Mouse (Mus musculus): ENCODE data around the gene Chadl. TPM values are rescaled to one million over a fixed set of nuclear protein-coding genes. Genes with fewer than 3 reads are reported as not detected.

Gene Chadl
- polyA plus RNA-seq, 1 experiment from 2014 or later: 1.4 TPM

GRCm38 (mm10) chr15:81700161-81700560 is 3.1 kb upstream of the Chadl start:
- Histone ChIP-seq H3K4me3 (no peak overlapping the region), H3K27ac (no peak overlapping the region), H3K27me3 (peaks cover 23% of the 10 kb centered on the region), H3K36me3 (peaks cover 14% of the 10 kb centered on the region), H3K4me1 (replicated peaks) (no peaks in the 10 kb centered on the region), H3K9me3 (replicated peaks) (no peaks in the 10 kb centered on the region), H3K9ac (no peak overlapping the region), H3K4me2 (no peak overlapping the region)
- WGBS: 63% methylated on average over 2 of the region's 2 CpGs
- ATAC-seq (replicated peaks; ENCODE audit: insufficient number of reproducible peaks, insufficient read depth, low FRiP score, low read depth): no peak

GRCm38 (mm10) chr15:81698532-81698931 is 1.4 kb upstream of the Chadl start:
- Histone ChIP-seq H3K9me3 (replicated peaks) (no peaks in the 10 kb centered on the region), H3K36me3 (no peaks in the 10 kb centered on the region; the same call in 1 of the 2 replicates), H3K27ac (no peak overlapping the region), H3K4me1 (replicated peaks) (peaks cover 14% of the 10 kb centered on the region), H3K4me2 (no peak overlapping the region), H3K27me3 (peaks cover 35% of the 10 kb centered on the region), H3K9ac (no peak overlapping the region), H3K4me3 (no peak overlapping the region)
- WGBS: 65% methylated on average over 2 of the region's 2 CpGs
- no peak for ATAC-seq (replicated peaks; ENCODE audit: insufficient number of reproducible peaks, insufficient read depth, low FRiP score, low read depth)

GRCm38 (mm10) chr15:81697847-81698246 is 760 bp upstream of the Chadl start:
- Histone ChIP-seq H3K4me1 (replicated peaks) (peaks cover 18% of the 10 kb centered on the region), H3K4me3 (no peak overlapping the region), H3K4me2 (no peak overlapping the region), H3K27me3 (peaks cover 42% of the 10 kb centered on the region), H3K9me3 (replicated peaks) (no peaks in the 10 kb centered on the region), H3K9ac (no peak overlapping the region), H3K27ac (no peak overlapping the region), H3K36me3 (no peaks in the 10 kb centered on the region)
- ATAC-seq (replicated peaks; ENCODE audit: insufficient number of reproducible peaks, insufficient read depth, low FRiP score, low read depth): no peak
- 45% methylated on average over 3 of the region's 3 CpGs for WGBS

GRCm38 (mm10) chr15:81694891-81695290 is 2.2 kb downstream of the Chadl start:
- H3K4me3 ChIP-seq: peak overlapping the region; percentile 65
- no peaks in the 10 kb centered on the region for H3K36me3 ChIP-seq
- peak overlapping the region; percentile 67 for H3K9ac ChIP-seq
- H3K27me3 ChIP-seq: peaks cover 56% of the 10 kb centered on the region
- no peak for ATAC-seq (replicated peaks; ENCODE audit: insufficient number of reproducible peaks, insufficient read depth, low FRiP score, low read depth)
- peak overlapping the region; percentile 99 for H3K4me2 ChIP-seq
- H3K27ac ChIP-seq: no peak overlapping the region
- no peaks in the 10 kb centered on the region for H3K9me3 ChIP-seq (replicated peaks)
- peaks cover 18% of the 10 kb centered on the region for H3K4me1 ChIP-seq (replicated peaks)
- WGBS: 27% methylated on average over 19 of the region's 19 CpGs

- Histone ChIP-seq H3K36me3 (no peaks in the 10 kb centered on the region), H3K4me1 (replicated peaks) (peaks cover 18% of the 10 kb centered on the region), H3K9me3 (replicated peaks) (no peaks in the 10 kb centered on the region), H3K4me2 (peak overlapping the region; percentile 99), H3K9ac (peak overlapping the region; percentile 67), H3K27ac (no peak overlapping the region), H3K4me3 (peak overlapping the region; percentile 65), H3K27me3 (peaks cover 56% of the 10 kb centered on the region)
- peak; percentile 85 for ATAC-seq (replicated peaks; ENCODE audit: insufficient number of reproducible peaks, insufficient read depth, low FRiP score, low read depth)
- WGBS: under 1% methylated on average over 81 of the region's 107 CpGs
Observed at GRCm38 (mm10) chr15:81693967-81694881, 2.9 kb downstream of the Chadl start.

GRCm38 (mm10) chr15:81693366-81693966 is 3.6 kb downstream of the Chadl start:
- peaks cover 18% of the 10 kb centered on the region for H3K4me1 ChIP-seq (replicated peaks)
- H3K27ac ChIP-seq: no peak overlapping the region
- H3K4me2 ChIP-seq: peak overlapping the region; percentile 99
- WGBS: 5% methylated on average over 41 of the region's 41 CpGs
- H3K27me3 ChIP-seq: peaks cover 56% of the 10 kb centered on the region
- H3K9me3 ChIP-seq (replicated peaks): no peaks in the 10 kb centered on the region
- peak overlapping the region; percentile 65 for H3K4me3 ChIP-seq
- no peak for ATAC-seq (replicated peaks; ENCODE audit: insufficient number of reproducible peaks, insufficient read depth, low FRiP score, low read depth)
- peak overlapping the region; percentile 67 for H3K9ac ChIP-seq
- H3K36me3 ChIP-seq: no peaks in the 10 kb centered on the region

GRCm38 (mm10) chr15:81680301-81680805 is 16.7 kb downstream of the Chadl start:
- 94% methylated on average over 4 of the region's 4 CpGs for WGBS
- no peaks in the 10 kb centered on the region for H3K27me3 ChIP-seq
- H3K4me3 ChIP-seq: no peak overlapping the region
- no peak for ATAC-seq (replicated peaks; ENCODE audit: insufficient number of reproducible peaks, insufficient read depth, low FRiP score, low read depth)
- H3K4me2 ChIP-seq: no peak overlapping the region
- peaks cover 40% of the 10 kb centered on the region; the same call in 1 of the 2 replicates for H3K36me3 ChIP-seq
- H3K4me1 ChIP-seq (replicated peaks): no peaks in the 10 kb centered on the region
- H3K9me3 ChIP-seq (replicated peaks): no peaks in the 10 kb centered on the region
- H3K9ac ChIP-seq: no peak overlapping the region
- H3K27ac ChIP-seq: no peak overlapping the region

- Histone ChIP-seq H3K27ac (no peak overlapping the region), H3K9me3 (replicated peaks) (no peaks in the 10 kb centered on the region), H3K4me3 (no peak overlapping the region), H3K4me1 (replicated peaks) (no peaks in the 10 kb centered on the region), H3K27me3 (no peaks in the 10 kb centered on the region), H3K9ac (no peak overlapping the region), H3K4me2 (no peak overlapping the region), H3K36me3 (peaks cover 15% of the 10 kb centered on the region)
- peak; percentile 55; the same call in 1 of the 2 replicates for ATAC-seq (replicated peaks; ENCODE audit: insufficient number of reproducible peaks, insufficient read depth, low FRiP score, low read depth)
- 53% methylated on average over 3 of the region's 3 CpGs for WGBS
Observed at GRCm38 (mm10) chr15:81676637-81677036, 20.4 kb downstream of the Chadl start.

GRCm38 (mm10) chr15:81670231-81670640 is 26.9 kb downstream of the Chadl start:
- no peak for ATAC-seq (replicated peaks; ENCODE audit: insufficient number of reproducible peaks, insufficient read depth, low FRiP score, low read depth)
- H3K9me3 ChIP-seq (replicated peaks): no peaks in the 10 kb centered on the region
- no peak overlapping the region for H3K4me3 ChIP-seq
- no peak overlapping the region for H3K4me2 ChIP-seq
- H3K27ac ChIP-seq: no peak overlapping the region
- peaks cover 28% of the 10 kb centered on the region for H3K36me3 ChIP-seq
- H3K4me1 ChIP-seq (replicated peaks): no peaks in the 10 kb centered on the region
- 81% methylated on average over 4 of the region's 4 CpGs for WGBS
- no peak overlapping the region for H3K9ac ChIP-seq
- no peaks in the 10 kb centered on the region for H3K27me3 ChIP-seq

GRCm38 (mm10) chr15:81666957-81667356 is 30.1 kb downstream of the Chadl start:
- Histone ChIP-seq H3K4me1 (replicated peaks) (peaks cover 7% of the 10 kb centered on the region), H3K36me3 (peaks cover 23% of the 10 kb centered on the region), H3K27ac (no peak overlapping the region), H3K4me3 (no peak overlapping the region), H3K4me2 (no peak overlapping the region), H3K9ac (no peak overlapping the region), H3K27me3 (no peaks in the 10 kb centered on the region), H3K9me3 (replicated peaks) (no peaks in the 10 kb centered on the region)
- WGBS: 89% methylated on average over 10 of the region's 10 CpGs
- ATAC-seq (replicated peaks; ENCODE audit: insufficient number of reproducible peaks, insufficient read depth, low FRiP score, low read depth): no peak

All from heart, embryonic 15.5 days (tissue).